Mouse (Mus musculus) urinary bladder, postnatal 4 days (tissue): ENCODE data around the gene Kmt5a.

Experiments
- DNase-seq, 2 experiments: peaks; one replicate each; pipeline ENCODE4 v3.0.0; 2021 to 2022; ENCODE audit warnings: low spot score in 2 of 2

Gene Kmt5a

GRCm38 (mm10) chr5:124439447-124440093, at the start of gene Kmt5a:
Kmt5a (plus strand) TSS chr5:124439930.
- peak; percentile 92 to 94 for DNase-seq

- DNase-seq = no peak
These were observed 47.3 kb upstream of the Kmt5a start for GRCm38 (mm10) chr5:124392412-124392811.

- no peak for DNase-seq
These were observed 46.0 kb upstream of the Kmt5a start for GRCm38 (mm10) chr5:124393726-124394125.

DNA sequence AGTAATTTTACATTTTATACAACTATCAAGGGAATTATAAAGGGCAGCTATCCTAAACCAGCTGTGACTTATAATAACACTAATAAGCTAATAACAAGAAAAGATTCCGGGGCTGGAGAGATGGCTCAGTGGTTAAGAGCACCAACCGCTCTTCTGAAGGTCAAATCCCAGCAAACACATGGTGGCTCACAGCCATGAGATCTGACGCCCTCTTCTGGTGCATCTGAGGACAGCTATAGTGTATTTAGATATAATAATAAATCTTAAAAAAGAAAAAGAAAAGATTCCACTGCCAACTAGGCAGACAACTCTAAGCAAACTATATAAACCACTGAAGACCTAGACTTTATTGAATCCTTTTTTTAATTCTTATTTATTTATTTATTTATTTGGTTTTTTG, 28.9 kb upstream of the Kmt5a start:
- DNase-seq = no peak

DNA sequence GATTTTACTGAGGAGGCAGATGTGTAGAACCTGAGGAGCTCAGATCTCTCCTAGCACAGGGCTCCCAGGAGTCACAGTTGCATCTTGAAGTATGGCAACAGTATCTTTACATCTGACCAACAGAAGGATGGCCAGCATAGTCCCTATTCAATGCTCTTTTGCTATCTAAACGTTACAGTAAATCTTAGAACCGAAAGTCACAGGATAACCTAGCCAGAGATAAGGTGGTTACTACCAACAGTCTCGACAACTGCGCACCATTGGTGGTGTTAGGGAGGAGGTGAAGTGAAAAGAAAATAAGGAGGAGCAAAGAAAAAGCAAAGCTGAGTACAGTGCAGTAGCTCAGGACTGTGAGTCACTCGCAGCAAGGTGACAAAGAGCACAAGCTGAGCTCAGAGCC, 27.6 kb upstream of the Kmt5a start:
- no peak for DNase-seq

GRCm38 (mm10) chr5:124418903-124419302, 20.8 kb upstream of the Kmt5a start:
- DNase-seq = no peak

- DNase-seq = no peak
These were observed 17.9 kb upstream of the Kmt5a start for GRCm38 (mm10) chr5:124421786-124422185.

DNA sequence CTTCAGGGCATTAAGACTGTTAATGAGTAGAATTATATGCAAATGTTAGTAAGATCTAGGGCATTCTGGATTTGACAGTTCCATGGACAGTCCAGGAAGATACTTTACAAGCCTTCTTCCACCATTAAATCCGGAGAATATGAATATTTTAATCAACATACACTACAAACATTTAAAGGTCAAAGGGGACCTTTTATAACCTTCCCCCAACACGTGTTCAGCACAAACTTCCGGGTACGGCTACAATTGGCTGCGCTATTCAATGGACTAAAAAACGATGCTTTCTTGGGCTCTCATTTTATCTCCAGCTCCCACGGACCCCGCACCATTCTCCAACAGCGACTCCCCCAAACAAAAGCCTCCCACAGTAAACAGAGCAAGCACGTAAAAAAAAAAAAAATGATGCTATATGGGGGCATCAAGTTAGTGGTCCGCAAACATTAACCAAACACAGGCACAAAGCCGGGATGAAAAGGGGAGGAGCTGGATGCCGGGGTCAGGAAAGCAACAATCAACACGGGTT, 15.5 kb upstream of the Kmt5a start:
- no peak for DNase-seq

GRCm38 (mm10) chr5:124424723-124425411, 14.9 kb upstream of the Kmt5a start:
- DNase-seq = peak in 1 of 2 experiments; percentile 20

DNA sequence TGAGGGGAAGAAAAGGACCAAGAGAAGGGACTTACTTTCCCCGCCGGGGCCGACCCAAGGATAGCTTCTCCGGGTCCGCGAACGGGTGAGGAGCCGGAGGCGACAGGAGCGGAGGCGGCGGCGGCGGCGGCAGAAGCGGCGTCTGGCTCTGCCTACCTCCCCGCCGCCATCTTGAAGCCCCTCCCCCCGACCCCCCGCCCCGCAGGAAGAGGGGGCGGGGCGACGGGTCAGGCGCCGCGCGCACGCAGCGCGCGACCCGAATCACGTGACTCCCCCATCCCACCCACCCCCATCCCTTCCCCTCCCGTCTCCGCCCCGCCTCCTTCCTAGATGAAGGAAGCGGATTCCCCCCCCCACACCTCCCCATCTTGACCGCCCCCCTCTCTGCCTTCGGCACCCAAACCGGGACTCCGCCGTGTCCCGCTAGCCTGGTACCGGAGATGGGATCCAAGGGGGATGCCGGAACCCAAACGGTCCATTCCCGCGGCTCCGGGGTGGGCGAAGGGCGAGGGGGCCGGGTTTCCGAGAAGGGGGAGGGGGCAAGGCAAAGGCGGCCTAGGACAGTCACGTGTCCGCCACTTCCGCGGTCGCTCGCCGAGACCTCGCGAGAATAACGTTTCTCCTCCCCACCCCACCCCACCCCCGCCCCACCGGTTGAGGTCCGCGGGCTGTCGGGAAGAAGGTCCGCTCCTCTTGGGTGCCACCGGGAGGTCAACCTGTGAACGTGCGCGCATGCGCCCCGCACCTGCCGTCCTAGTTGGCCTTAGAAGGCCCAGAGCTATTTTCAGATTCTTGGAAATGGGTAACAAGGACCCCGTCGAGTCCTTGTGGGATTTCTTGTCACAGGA, 14.1 kb upstream of the Kmt5a start, which contains the start of gene Sbno1:
Gene Sbno1, minus strand, starts transcription at position 590 of the 848 bp plus-strand sequence.
- DNase-seq = peak; percentile 91

DNA sequence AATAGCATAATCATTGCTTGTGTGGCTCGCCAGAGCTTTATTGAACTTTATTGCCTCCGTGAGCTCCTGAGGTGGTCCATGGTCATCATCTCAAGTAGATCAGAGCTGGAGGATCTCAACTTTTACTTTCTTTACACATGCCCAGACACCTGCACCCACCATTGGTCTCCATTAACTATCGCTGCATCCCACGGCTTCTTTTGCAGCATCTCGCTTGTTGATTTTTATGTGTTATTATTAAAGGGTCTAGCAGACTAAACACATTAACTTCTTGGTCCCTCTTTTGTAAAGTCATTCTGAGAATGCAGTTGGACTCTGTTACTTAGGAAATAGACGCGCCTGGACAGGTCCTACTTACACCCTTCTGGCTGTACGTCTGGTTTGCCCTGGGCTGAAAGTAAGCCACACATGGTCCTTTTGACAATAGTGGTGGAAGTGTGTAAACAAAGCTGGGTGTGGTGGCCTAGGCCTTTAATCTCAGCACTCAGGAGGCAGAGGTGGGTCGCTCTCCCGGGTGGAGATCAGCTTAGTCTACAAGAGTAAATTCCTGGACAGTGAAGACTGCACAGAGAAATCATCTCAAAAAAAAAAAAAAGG, 13.2 kb upstream of the Kmt5a start:
- DNase-seq = no peak

DNA sequence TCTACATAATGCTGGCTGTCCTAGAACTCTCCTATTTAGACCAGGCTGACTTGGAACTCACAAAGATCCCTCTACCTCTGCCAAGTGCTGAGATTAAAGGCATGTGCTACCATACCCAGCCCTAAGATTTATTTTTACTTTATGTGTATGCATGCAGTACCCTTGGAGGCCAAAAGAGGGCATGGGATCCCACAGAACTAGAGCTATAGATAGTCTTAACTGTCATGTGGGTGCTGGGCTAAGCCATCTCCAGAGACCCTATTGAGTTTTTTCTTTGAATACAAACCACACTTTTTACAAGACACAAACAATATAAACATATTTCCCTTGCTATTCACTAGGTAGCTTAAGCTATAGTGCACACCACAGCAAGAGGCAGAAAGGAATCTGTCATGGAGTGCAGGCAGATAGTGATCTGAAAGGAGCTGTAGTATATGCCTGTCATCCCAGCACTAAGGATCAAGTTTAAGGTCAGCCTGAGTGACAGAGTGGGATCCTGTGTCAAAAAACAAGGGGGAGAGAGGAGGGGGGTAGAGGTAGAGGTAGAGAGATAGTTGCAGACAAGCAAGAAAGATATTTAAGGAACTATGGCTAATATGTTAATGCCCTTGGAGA, 7.2 kb upstream of the Kmt5a start:
- no peak for DNase-seq

GRCm38 (mm10) chr5:124433048-124433447, 6.7 kb upstream of the Kmt5a start:
- DNase-seq = no peak

DNA sequence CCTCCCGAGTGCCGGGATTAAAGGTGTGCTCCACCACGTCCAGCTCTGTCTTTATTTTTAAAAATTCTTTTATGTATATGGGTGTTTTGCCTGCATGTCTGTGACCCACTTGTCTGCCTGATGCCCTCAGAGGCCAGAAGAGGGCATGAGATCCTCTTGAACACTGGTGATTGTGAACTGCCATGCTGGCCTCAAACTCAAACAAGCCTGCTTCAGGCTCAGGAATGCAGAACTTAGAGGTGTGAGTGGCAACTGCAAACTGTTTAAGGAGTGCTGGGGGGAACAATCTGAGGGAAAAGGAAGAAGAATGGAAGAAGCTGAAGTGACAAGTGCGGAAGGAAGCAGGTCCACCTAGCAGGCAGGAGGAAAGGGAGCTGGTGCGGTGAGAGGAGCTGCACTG, 1.5 kb upstream of the Kmt5a start:
- no peak for DNase-seq

DNA sequence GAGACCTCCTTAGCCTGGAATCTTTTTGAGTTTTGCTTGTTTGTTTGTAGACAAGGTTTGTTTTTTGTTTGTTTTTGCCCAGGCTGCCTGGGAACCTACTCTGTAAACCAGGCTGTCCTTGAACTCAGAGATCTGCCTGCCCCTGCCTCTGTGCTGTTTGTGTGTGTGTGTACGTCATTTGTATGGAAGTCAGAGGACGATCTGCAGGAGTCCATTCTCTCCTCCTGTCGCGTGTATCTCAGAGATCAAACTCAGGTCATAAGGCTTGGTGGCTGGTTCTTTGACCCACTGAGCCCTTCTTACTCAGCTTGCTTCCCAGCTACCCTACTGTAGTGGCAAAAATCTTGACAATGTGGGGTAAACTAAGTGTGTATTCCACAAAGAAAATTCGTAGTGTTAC, 984 bp upstream of the Kmt5a start:
- DNase-seq = no peak

DNA sequence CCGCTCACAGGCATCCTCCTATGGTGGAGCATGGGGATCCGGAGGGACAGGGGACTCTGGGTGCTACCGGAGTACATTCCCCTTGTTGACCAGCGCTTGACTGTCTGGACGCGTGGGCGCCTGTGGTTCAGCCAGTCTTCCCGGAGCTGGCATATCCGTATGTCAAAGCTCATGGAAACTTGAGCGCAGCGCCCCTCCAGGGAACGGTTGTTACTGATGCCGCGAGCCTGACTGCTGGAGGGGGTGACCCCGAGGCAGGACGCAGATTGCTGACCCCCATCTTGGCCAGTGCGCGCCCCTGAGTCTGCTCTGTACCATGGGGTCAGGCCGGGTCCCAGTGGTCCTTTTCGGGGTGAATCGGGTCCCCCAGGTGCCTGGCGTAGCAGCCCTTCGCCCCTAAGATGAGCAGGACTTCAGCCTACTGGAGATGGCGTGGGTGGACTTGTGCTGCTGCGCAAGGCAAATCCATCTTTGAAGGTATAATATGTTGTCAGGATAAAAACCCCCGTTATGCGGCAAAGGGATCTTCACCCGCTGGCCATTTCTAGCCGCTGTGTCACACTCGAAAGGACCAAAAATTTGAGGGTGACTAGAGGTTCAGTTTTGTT, 468 bp downstream of the Kmt5a start:
- no peak for DNase-seq

GRCm38 (mm10) chr5:124442628-124443027, 2.9 kb downstream of the Kmt5a start:
- no peak for DNase-seq

GRCm38 (mm10) chr5:124444208-124444607, 4.5 kb downstream of the Kmt5a start:
- no peak for DNase-seq

DNA sequence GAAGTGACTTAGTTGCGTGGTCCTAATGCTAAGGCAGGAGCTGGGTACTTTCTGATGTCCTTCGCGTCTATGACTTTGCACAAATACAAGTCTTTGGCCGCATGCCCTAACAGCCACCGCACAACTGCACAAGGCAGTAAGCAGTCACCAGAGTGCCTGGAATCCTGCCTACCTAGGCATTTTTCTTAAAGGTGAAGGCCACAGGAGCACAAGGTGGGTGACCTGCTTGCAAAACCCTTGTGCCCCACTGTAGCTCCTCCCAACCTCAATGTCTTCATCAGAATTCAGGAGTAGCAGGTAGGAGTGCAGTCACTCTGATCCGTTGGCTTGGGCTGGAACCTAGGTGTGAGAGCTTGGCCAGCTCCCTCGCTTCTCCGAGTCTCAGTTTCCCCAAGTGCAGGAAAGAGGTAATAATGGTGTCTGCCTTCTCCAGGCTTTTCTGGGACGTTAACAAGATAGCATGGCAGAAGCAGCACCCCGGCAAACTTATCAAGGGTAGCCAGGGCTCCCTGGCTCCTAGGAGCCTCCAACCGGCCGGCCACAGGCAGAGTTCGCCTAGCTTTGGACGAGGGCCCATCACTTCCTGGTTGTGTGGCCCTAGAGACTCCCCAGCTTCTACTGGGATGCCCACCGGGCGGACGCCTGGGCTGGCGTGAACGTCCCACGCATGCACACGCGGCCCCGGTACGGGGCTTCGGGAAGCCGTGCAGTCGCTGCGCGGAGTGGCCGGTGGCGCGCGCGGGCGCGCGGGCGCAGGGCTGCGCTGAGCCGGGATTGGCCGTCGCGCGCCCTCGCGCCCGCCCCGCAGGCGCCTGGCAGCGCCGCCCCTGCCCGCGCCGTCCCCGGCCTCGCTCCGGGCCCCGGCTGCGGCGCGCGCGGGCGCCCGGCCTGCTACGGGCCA, 5.2 kb downstream of the Kmt5a start:
- peak in 1 of 2 experiments; percentile 66 for DNase-seq
